Mouse (Mus musculus) left cerebral cortex, postnatal 36 days (tissue): ENCODE results near the gene Llgl2. TPM values are rescaled to one million over a fixed set of nuclear protein-coding genes. Genes with fewer than 3 reads are reported as not detected.

Experiments
- DNase-seq, 2 experiments: peaks; one replicate each; pipeline ENCODE4 v3.0.0; 2021 to 2022; ENCODE audit warnings: low spot score in 2 of 2, mixed read lengths in 1 of 2
- intact Hi-C: fragments of 180-260 bp; cut with DNase I; formaldehyde crosslinking; loops from one replicate; pipeline ENCODE4 v1.15.1; 2025
- microRNA-seq: library from miRNA; unstranded; fragments of <30 nt; microRNA quantifications from one replicate; pipeline ENCODE4 v1.2.0, GENCODE M21; 2022
- total RNA-seq, 2 experiments: library from RNA; stranded (reverse); gene quantifications; 2 replicates each; pipeline ENCODE4 v1.2.3; 2021

Llgl2 gene
- total RNA-seq, 2 experiments from 2014 or later, result 2.6 to 3.9 TPM

DNA sequence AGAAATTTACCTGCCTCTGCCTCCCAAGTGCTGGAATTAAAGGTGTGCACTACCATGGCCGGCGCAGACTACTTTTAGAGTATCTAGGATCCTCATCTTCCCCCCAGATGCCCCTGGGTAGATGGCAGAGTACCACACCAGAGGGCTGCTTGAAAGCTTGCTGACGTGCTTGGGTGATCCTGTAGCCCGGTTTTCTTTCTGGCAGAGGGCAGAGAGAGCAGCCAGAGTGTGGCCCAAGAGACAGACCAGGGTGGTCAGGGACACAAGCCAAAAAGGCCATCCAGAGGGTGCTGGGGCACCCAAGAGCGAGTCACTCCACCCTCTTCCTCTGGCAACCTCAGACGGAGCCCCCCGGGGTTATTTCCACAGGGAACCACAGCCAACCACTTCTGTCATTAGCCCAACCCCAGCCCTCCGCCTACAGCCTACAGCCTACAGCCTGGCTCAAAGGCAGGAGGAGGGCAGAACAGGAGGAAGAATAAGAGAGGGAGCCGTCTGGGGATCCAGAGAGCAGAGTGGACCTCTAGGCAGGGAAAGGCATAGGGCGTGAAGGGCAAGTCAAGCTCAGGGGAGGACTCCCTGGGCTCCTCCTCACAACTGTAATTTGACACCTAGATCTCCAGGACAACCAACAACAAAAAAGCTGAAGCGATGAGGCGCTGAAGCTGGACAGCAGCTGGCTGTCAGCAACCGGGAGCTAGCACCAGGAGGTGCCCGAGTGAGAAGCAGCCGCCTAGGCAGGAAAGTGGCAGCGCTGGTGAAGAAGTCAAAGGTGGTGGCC, 75.8 kb downstream of the Llgl2 start, which contains the start of gene Smim5:
TSS of gene Smim5 (plus strand) at position 481 of the 781 bp plus-strand sequence.
- DNase-seq, result no peak
- intact Hi-C loops, result no loop called here

GRCm38 (mm10) chr11:115900561-115901337, 76.9 kb downstream of the Llgl2 start:
- no peak for DNase-seq
- intact Hi-C loops, result no loop called here

GRCm38 (mm10) chr11:115901338-115902161, 77.7 kb downstream of the Llgl2 start:
- DNase-seq, result no peak
- intact Hi-C loops, result no loop called here

DNA sequence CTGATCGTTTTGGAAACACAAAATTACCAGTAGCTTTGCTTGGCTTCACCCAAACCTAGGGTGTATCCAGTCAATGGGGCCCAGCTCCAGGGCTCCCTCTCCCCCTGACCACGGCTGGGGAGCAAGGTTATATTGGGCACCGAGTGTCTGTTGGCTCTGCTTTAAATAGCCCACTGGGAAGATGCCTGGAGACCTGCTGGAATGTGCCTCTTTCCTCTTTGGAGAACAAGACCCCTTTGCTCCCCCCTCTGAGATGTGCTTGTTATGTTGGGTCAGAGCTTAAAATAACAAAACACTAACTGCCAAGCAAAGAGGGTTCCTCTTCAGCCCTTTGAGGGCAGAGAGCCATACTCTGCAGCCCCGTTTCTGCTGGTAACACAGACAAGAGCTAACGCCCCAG, 78.3 kb downstream of the Llgl2 start:
- no peak for DNase-seq
- intact Hi-C loops, result no loop called here

DNA sequence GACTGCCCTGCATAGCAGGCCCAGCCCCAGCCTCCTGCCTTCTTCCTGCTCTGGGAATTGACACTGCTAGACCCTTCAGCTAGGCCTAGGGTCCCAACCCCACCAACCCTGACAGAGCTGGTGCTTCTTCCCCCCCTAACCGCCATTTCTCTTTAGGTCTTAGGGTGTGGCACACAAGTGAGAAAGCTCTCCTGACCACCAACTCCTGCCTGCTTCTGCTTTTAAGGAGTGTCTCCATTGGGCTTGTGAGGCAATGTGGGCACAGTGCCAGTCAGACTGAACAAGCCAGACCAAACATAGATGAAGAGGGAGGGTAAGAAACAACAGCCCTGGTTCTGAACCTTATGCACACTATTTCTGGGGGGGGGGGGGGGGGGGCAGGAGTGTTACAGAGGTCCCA, 79.0 kb downstream of the Llgl2 start:
- no peak for DNase-seq
- intact Hi-C loops, result no loop called here

GRCm38 (mm10) chr11:115903384-115904230, 79.8 kb downstream of the Llgl2 start:
- no peak for DNase-seq
- intact Hi-C loops, result no loop called here

- intact Hi-C loops, result no loop called here
- DNase-seq, result no peak
These were observed 80.5 kb downstream of the Llgl2 start for GRCm38 (mm10) chr11:115904231-115904955.

Small RNAs within 50 kb of the gene (microRNA-seq; reads per million reads assigned to microRNA genes)
- 3.3 reads per million, percentile 7 among the genes with 10 or more reads in this experiment for gene Mir5621

Other genes starting within 250 kb of the Llgl2 start
- gene Mrps7, start 220.1 kb upstream of the Llgl2 start, total RNA-seq, result 10 to 100 TPM; 49.8 to 57.9 TPM
- 10 to 100 TPM; 70.2 to 74.3 TPM for gene Gga3, start 220.0 kb upstream of the Llgl2 start, total RNA-seq
- gene Mif4gd, start 211.1 kb upstream of the Llgl2 start, total RNA-seq, result 10 to 100 TPM; 15.1 to 18.1 TPM
- 10 to 100 TPM; 56.8 to 60.1 TPM for gene Slc25a19, start 195.8 kb upstream of the Llgl2 start, total RNA-seq
- 100 to 1,000 TPM; 175 to 190 TPM for gene Grb2, start 115.5 kb upstream of the Llgl2 start, total RNA-seq
- 10 to 100 TPM; 54.9 to 69.9 TPM for gene Tmem94, start 58.6 kb upstream of the Llgl2 start, total RNA-seq
- gene Caskin2, start 10.4 kb upstream of the Llgl2 start, total RNA-seq, result 10 to 100 TPM; 19.1 to 19.9 TPM
- gene Tsen54, start 9.3 kb upstream of the Llgl2 start, total RNA-seq, result 10 to 100 TPM; 10.6 to 16.0 TPM
- gene Myo15b, start 34.4 kb downstream of the Llgl2 start, total RNA-seq, result under 1 TPM; 0.34 to 0.52 TPM
- not detected for gene Smim5, start 75.9 kb downstream of the Llgl2 start, total RNA-seq
- not detected for gene Smim6, start 88.0 kb downstream of the Llgl2 start, total RNA-seq
- 10 to 100 TPM; 47.6 to 48.3 TPM for gene Sap30bp, start 109.2 kb downstream of the Llgl2 start, total RNA-seq
- 10 to 100 TPM; 23.4 to 30.7 TPM for gene Recql5, start 109.4 kb downstream of the Llgl2 start, total RNA-seq
- 1 to 10 TPM; 5.1 to 7.3 TPM for gene Itgb4, start 150.7 kb downstream of the Llgl2 start, total RNA-seq
- gene Galk1, start 188.7 kb downstream of the Llgl2 start, total RNA-seq, result 10 to 100 TPM; 15.8 to 18.6 TPM
- 100 to 1,000 TPM; 253 to 254 TPM for gene H3f3b, start 203.9 kb downstream of the Llgl2 start, total RNA-seq
- 10 to 100 TPM; 18.9 to 27.0 TPM for gene Unk, start 206.3 kb downstream of the Llgl2 start, total RNA-seq